Mouse (Mus musculus) CH12.LX (cell line): ENCODE measurements around the gene Crygb.

Source experiments
- CHD2 ChIP-seq: IDR thresholded peaks from 2 replicates; pipeline ENCODE4 v1.6.1; 2011; ENCODE audit warnings: low read length, improper control_type of control experiment
- CTCF ChIP-seq, 2 experiments: IDR thresholded peaks in 1 of 2; conservative IDR thresholded peaks in 1 of 2; 2 replicates each; pipeline ENCODE4 v1.5.1; 2011 to 2012; ENCODE audit warnings: low read depth in 2 of 2, low read length in 2 of 2, improper control_type of control experiment in 1 of 2, inconsistent platforms in 1 of 2, mild to moderate bottlenecking in 1 of 2, moderate library complexity in 1 of 2
- EP300 ChIP-seq: IDR thresholded peaks from 2 replicates; pipeline ENCODE4 v1.6.1; 2011; ENCODE audit warnings: low read length, improper control_type of control experiment
- MAZ ChIP-seq: IDR thresholded peaks from 2 replicates; pipeline ENCODE4 v1.6.1; 2012; ENCODE audit warnings: low read depth, mild to moderate bottlenecking, inconsistent platforms, low read length, improper control_type of control experiment, moderate library complexity
- ZNF384 ChIP-seq: IDR thresholded peaks from 2 replicates; pipeline ENCODE4 v1.6.1; 2012; ENCODE audit warnings: low read depth, low read length, improper control_type of control experiment, inconsistent platforms

- TF ChIP-seq CHD2 (no peak), EP300 (no peak), ZNF384 (no peak), CTCF (conservative IDR thresholded peaks at IDR 0.05 in 1 of 2, IDR thresholded peaks at IDR 0.05 in 1 of 2; ENCODE audit: low read depth in 2 of 2, low read length in 2 of 2) (no peak), MAZ (no peak)
Measured at GRCm38 (mm10) chr1:65131671-65132070, 49.6 kb upstream of the Crygb start.
